Mouse (Mus musculus): ENCODE data around the gene Fbf1. TPM values are rescaled to one million over a fixed set of nuclear protein-coding genes. Genes with fewer than 3 reads are reported as not detected.
A peak's percentile ranks its signal among the peaks of the same experiment; 100 is the strongest.

The Fbf1 gene
- polyA plus RNA-seq, 1 experiment from 2014 or later, result 61.2 TPM

- Histone ChIP-seq H3K36me3 (peaks cover 69% of the 10 kb centered on the region), H3K27me3 (no peaks in the 10 kb centered on the region), H3K4me2 (replicated peaks) (no peak overlapping the region), H3K4me1 (no peaks in the 10 kb centered on the region), H3K27ac (no peak overlapping the region), H3K9me3 (no peaks in the 10 kb centered on the region), H3K9ac (no peak overlapping the region), H3K4me3 (no peak overlapping the region)
- ATAC-seq (ENCODE audit: insufficient number of reproducible peaks, insufficient read depth, low FRiP score, low TSS enrichment), result no peak
- WGBS, result 86% methylated on average over 20 of the region's 20 CpGs
Observed at GRCm38 (mm10) chr11:116178411-116179121, 10.6 kb upstream of the Fbf1 start.

DNA sequence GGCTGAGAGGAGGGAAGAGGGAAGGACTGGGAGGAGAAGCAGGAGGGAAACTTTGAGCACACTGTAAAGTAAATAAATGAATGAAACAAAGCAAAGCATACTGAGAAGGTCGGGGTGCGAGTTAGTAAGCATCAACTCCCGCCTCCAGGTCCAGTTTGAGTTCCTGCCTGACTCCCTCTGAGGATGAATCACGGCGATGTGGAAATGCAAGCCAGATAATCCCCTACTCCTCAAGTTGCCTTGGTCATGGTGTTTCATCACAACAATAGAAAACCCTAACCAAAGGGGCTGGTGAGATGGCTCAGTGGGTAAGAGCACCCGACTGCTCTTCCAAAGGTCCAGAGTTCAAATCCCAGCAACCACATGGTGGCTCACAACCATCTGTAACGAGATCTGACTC is 8.0 kb upstream of the Fbf1 start:
- 87% methylated on average over 7 of the region's 7 CpGs for WGBS
- Histone ChIP-seq H3K4me2 (replicated peaks) (no peak overlapping the region), H3K9ac (no peak overlapping the region), H3K4me1 (no peaks in the 10 kb centered on the region), H3K9me3 (no peaks in the 10 kb centered on the region), H3K4me3 (no peak overlapping the region), H3K36me3 (peaks cover 77% of the 10 kb centered on the region), H3K27me3 (no peaks in the 10 kb centered on the region), H3K27ac (no peak overlapping the region)
- no peak for ATAC-seq (ENCODE audit: insufficient number of reproducible peaks, insufficient read depth, low FRiP score, low TSS enrichment)

GRCm38 (mm10) chr11:116174775-116175448 is 6.9 kb upstream of the Fbf1 start:
- 93% methylated on average over 22 of the region's 22 CpGs for WGBS
- Histone ChIP-seq H3K27ac (no peak overlapping the region), H3K9ac (no peak overlapping the region), H3K36me3 (peaks cover 67% of the 10 kb centered on the region), H3K9me3 (no peaks in the 10 kb centered on the region), H3K4me3 (no peak overlapping the region), H3K4me2 (replicated peaks) (no peak overlapping the region), H3K27me3 (no peaks in the 10 kb centered on the region), H3K4me1 (no peaks in the 10 kb centered on the region)
- ATAC-seq (ENCODE audit: insufficient number of reproducible peaks, insufficient read depth, low FRiP score, low TSS enrichment), result no peak

- Histone ChIP-seq H3K4me3 (no peak overlapping the region), H3K9ac (no peak overlapping the region), H3K4me2 (replicated peaks) (no peak overlapping the region), H3K27me3 (no peaks in the 10 kb centered on the region), H3K4me1 (peaks cover 1% of the 10 kb centered on the region), H3K27ac (no peak overlapping the region), H3K9me3 (no peaks in the 10 kb centered on the region), H3K36me3 (peaks cover 40% of the 10 kb centered on the region)
- 80% methylated on average over 2 of the region's 2 CpGs for WGBS
- ATAC-seq (ENCODE audit: insufficient number of reproducible peaks, insufficient read depth, low FRiP score, low TSS enrichment), result no peak
Observed at GRCm38 (mm10) chr11:116171959-116172358, 4.0 kb upstream of the Fbf1 start.

DNA sequence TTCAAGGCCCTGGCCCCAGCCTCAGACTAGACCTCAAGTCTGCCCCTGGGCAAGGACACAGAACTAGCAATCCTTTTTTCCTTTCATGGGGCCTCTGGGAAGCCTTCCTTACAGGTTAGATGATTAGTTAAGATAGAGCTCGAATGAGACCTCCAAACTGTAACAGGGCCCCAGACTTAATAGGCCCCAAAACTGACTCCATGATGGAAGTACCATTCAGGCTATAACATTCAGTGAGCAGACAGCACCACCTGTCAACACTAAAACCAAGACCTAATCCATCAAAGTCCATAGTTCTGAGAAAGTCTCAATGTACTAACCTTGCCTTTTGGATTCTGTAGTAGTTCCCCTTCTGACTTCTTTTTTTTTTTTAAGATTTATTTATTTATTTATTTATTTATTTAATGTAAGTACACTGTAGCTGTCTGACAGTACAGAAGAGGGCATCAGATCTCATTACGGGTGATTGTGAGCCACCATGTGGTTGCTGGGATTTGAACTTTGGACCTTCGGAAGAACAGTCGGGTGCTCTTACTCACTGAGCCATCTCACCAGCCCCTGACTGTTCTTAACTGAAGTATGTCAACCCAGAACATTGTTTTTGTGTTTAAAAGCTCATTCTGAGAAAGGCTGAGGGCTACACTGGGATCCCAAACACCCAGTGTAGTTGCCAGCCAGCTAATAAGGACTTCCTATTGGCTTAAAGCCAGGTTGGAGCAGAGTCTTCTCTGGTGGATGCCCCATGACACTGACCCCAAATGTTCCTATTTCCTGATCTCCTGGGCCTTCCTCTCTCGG is 2.2 kb upstream of the Fbf1 start:
- Histone ChIP-seq H3K27me3 (no peaks in the 10 kb centered on the region), H3K4me3 (no peak overlapping the region), H3K4me1 (peaks cover 8% of the 10 kb centered on the region), H3K4me2 (replicated peaks) (no peak overlapping the region), H3K27ac (no peak overlapping the region), H3K9ac (no peak overlapping the region), H3K36me3 (peaks cover 32% of the 10 kb centered on the region), H3K9me3 (no peaks in the 10 kb centered on the region)
- WGBS, result 80% methylated on average over 5 of the region's 5 CpGs
- no peak for ATAC-seq (ENCODE audit: insufficient number of reproducible peaks, insufficient read depth, low FRiP score, low TSS enrichment)

- no peak overlapping the region for H3K4me2 ChIP-seq (replicated peaks)
- peaks cover 8% of the 10 kb centered on the region for H3K4me1 ChIP-seq
- no peak overlapping the region for H3K9ac ChIP-seq
- H3K9me3 ChIP-seq, result no peaks in the 10 kb centered on the region
- no peaks in the 10 kb centered on the region for H3K27me3 ChIP-seq
- no peak overlapping the region for H3K4me3 ChIP-seq
- H3K27ac ChIP-seq, result no peak overlapping the region
- peaks cover 31% of the 10 kb centered on the region for H3K36me3 ChIP-seq
- no peak for ATAC-seq (ENCODE audit: insufficient number of reproducible peaks, insufficient read depth, low FRiP score, low TSS enrichment)
- 85% methylated on average over 3 of the region's 3 CpGs for whole genome bisulfite sequencing
Observed at GRCm38 (mm10) chr11:116169214-116169613, 1.2 kb upstream of the Fbf1 start.

DNA sequence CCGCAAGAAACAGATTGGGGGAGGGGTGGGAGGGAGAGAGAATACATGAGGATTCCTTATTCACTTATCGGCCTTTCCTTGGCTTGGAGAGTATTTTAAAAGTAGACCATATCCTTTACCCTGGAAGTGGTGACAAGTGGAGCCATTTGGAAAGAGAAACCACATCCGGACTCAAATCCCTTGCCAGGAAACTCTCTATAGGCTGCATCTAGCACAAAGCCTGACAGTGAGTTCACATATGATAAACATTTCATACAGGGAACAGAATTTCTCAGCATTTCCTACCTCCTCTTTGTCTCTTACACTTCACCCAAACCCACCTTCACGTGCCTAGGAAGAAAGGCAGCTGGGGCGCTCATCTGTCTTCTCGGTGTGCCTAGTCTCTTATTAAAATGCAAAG is 734 bp downstream of the Fbf1 start:
- peaks cover 25% of the 10 kb centered on the region for H3K36me3 ChIP-seq
- H3K27me3 ChIP-seq, result no peaks in the 10 kb centered on the region
- WGBS, result 10% methylated on average over 6 of the region's 6 CpGs
- peak overlapping the region; percentile 64 for H3K4me3 ChIP-seq
- no peak for ATAC-seq (ENCODE audit: insufficient number of reproducible peaks, insufficient read depth, low FRiP score, low TSS enrichment)
- peak overlapping the region; percentile 73 for H3K9ac ChIP-seq
- H3K27ac ChIP-seq, result peak overlapping the region; percentile 84
- peaks cover 8% of the 10 kb centered on the region for H3K4me1 ChIP-seq
- H3K4me2 ChIP-seq (replicated peaks), result peak overlapping the region; percentile 75
- H3K9me3 ChIP-seq, result no peaks in the 10 kb centered on the region

- WGBS, result 49% methylated on average over 9 of the region's 9 CpGs
- H3K27me3 ChIP-seq, result no peaks in the 10 kb centered on the region
- peaks cover 57% of the 10 kb centered on the region for H3K36me3 ChIP-seq
- H3K4me3 ChIP-seq, result no peak overlapping the region
- H3K27ac ChIP-seq, result no peak overlapping the region
- no peaks in the 10 kb centered on the region for H3K9me3 ChIP-seq
- H3K4me2 ChIP-seq (replicated peaks), result no peak overlapping the region
- H3K4me1 ChIP-seq, result peaks cover 8% of the 10 kb centered on the region
- no peak overlapping the region for H3K9ac ChIP-seq
- no peak for ATAC-seq (ENCODE audit: insufficient number of reproducible peaks, insufficient read depth, low FRiP score, low TSS enrichment)
Observed at GRCm38 (mm10) chr11:116163002-116163401, 5.0 kb downstream of the Fbf1 start.

GRCm38 (mm10) chr11:116162146-116162545 is 5.8 kb downstream of the Fbf1 start:
- ATAC-seq (ENCODE audit: insufficient number of reproducible peaks, insufficient read depth, low FRiP score, low TSS enrichment), result no peak
- peaks cover 66% of the 10 kb centered on the region for H3K36me3 ChIP-seq

DNA sequence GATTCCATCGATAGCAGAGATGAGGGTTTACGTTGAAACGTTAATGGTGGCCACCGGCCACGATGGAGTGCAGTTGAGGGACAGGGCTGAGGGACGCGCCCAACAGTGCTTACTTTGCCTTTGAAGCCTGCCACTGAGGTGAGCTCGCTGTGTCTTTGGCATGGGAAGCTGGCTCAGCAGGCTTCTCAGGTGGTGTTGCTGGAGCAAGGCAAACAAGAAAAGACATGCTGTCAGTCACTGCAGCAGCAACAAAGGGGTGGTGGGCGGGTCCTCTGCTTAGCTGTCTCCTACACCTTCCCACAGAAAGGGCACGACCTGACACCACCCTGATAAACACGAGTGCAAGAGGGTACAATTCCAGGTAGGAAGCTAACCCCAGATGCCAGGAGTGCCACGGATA is 6.7 kb downstream of the Fbf1 start:
- Histone ChIP-seq H3K9me3 (no peaks in the 10 kb centered on the region), H3K36me3 (peaks cover 74% of the 10 kb centered on the region), H3K4me3 (no peak overlapping the region), H3K27me3 (no peaks in the 10 kb centered on the region), H3K4me1 (no peaks in the 10 kb centered on the region), H3K4me2 (replicated peaks) (no peak overlapping the region), H3K27ac (no peak overlapping the region), H3K9ac (no peak overlapping the region)
- ATAC-seq (ENCODE audit: insufficient number of reproducible peaks, insufficient read depth, low FRiP score, low TSS enrichment), result no peak
- WGBS, result 60% methylated on average over 12 of the region's 12 CpGs

More at GRCm38 (mm10) chr11:116162146-116162545, 5.8 kb downstream of the Fbf1 start:
- Histone ChIP-seq H3K9ac (no peak overlapping the region), H3K27me3 (no peaks in the 10 kb centered on the region), H3K4me2 (replicated peaks) (no peak overlapping the region), H3K9me3 (no peaks in the 10 kb centered on the region), H3K4me3 (no peak overlapping the region), H3K4me1 (peaks cover 8% of the 10 kb centered on the region), H3K27ac (no peak overlapping the region)
- WGBS, result 75% methylated on average over 10 of the region's 10 CpGs

DNA sequence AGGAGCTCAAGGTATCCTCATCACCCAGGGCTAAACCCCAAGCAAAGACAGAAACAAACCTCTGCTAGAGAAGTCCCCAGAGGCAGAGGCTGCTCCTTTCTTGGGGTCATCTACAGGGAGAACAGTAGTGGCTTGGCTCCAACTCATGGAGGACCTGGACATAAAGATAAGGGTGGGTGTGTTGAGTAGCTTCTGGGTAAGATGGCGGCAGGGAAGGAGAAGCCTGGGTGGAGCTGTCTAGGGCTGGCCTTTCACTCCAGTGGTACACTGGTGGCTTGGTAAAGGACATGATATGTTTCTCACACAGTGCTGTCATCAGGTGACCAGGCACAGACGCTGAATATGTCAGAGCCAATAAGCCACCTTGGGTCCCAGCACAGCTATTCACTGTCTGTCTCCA is 17.0 kb downstream of the Fbf1 start:
- Histone ChIP-seq H3K9me3 (no peaks in the 10 kb centered on the region), H3K4me1 (no peaks in the 10 kb centered on the region), H3K4me3 (no peak overlapping the region), H3K27me3 (no peaks in the 10 kb centered on the region), H3K36me3 (peaks cover 99% of the 10 kb centered on the region), H3K27ac (no peak overlapping the region), H3K4me2 (replicated peaks) (no peak overlapping the region), H3K9ac (no peak overlapping the region)
- no peak for ATAC-seq (ENCODE audit: insufficient number of reproducible peaks, insufficient read depth, low FRiP score, low TSS enrichment)
- WGBS, result 92% methylated on average over 2 of the region's 2 CpGs

DNA sequence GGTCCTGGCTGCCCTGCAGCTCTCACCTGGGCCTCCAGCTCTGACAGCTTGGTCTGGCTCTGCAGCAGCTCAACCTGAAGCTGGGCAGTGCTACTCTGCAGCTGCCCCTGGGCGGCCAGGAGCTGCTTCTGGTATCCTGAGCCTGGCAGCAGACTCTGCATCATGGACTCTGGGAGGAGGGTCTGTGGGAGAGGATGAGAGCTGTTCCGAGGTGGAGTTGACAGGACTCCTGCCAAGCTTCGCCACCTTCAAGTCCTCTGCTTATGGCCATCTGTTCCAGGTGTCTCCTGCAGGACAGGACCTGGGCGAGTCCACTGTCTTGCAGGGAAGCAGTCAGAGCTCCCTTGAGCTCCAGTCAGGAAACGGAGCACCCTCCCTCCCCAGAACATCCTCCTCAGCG is 18.6 kb downstream of the Fbf1 start:
- Histone ChIP-seq H3K4me2 (replicated peaks) (no peak overlapping the region), H3K9me3 (no peaks in the 10 kb centered on the region), H3K4me3 (no peak overlapping the region), H3K27ac (no peak overlapping the region), H3K36me3 (peaks cover 99% of the 10 kb centered on the region), H3K9ac (no peak overlapping the region), H3K4me1 (no peaks in the 10 kb centered on the region), H3K27me3 (no peaks in the 10 kb centered on the region)
- no peak for ATAC-seq (ENCODE audit: insufficient number of reproducible peaks, insufficient read depth, low FRiP score, low TSS enrichment)
- WGBS, result 85% methylated on average over 6 of the region's 6 CpGs
